Mouse (Mus musculus): ENCODE results near the gene Duox2.

DNA sequence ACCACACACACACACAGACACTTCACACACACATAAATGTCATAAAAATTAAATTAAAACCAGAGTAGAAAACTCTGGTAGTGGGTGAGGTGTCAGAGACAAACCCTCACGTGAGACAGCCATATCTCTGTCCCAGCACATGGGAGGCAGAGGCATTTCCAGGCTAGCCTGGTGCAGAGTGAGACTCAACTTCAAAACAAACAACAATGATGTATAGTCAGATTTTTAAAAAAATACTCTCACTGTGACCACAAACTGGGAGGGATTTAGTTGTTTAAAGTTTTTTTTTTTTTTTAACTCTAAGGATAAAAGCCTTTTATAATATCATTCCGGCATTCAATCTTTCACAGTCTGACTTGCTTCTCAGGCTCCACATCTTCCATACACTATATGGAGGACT is 27.1 kb upstream of the Duox2 start:
- TF ChIP-seq CTCF (IDR thresholded peaks at IDR 0.05; ENCODE audit: borderline replicate concordance, insufficient read depth, low read length), result no peak
- no peak for TF ChIP-seq POLR2A (IDR thresholded peaks at IDR 0.05; ENCODE audit: low read depth, low read length)

Data from embryonic fibroblast, embryonic 13.5 days (primary cell).